Mouse (Mus musculus): ENCODE measurements around the gene Slc25a26. TPM values are rescaled to one million over a fixed set of nuclear protein-coding genes. Genes with fewer than 3 reads are reported as not detected.

Slc25a26 gene
- polyA plus RNA-seq, 1 experiment = 9.1 TPM

GRCm38 (mm10) chr6:94604072-94604471, 103.9 kb downstream of the Slc25a26 start:
- TF ChIP-seq CTCF (IDR thresholded peaks at IDR 0.05; ENCODE audit: borderline replicate concordance, extremely low read depth, insufficient read depth, insufficient read length) = no peak
- TF ChIP-seq POLR2A (IDR thresholded peaks at IDR 0.05; ENCODE audit: borderline replicate concordance, extremely low read depth, insufficient read depth, insufficient read length, poor library complexity, severe bottlenecking) = no peak
- DNase-seq (ENCODE audit: low read depth) = no peak

DNA sequence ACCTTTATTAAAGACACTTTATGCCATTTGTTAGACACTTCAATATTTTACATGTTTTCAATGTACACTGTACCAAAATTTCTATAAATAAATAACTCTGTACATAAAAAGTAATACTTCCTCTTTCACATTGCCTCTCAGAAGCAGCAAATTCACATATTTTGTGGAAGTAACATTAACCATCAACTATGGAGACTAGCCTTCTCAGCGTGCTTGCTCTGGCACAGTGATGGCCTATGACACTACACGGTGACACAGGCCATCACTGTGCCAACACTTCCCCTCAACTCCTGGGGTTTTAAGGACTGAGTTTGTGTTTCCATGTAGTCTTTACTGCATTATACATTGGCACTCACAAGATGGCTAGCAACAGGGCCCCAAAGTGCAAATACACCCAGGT, 104.4 kb downstream of the Slc25a26 start:
- no peak for DNase-seq (ENCODE audit: low read depth)

GRCm38 (mm10) chr6:94613235-94613895, 113.2 kb downstream of the Slc25a26 start:
- no peak for DNase-seq (ENCODE audit: low read depth)
- TF ChIP-seq CTCF (IDR thresholded peaks at IDR 0.05; ENCODE audit: borderline replicate concordance, extremely low read depth, insufficient read depth, insufficient read length) (no peak), POLR2A (IDR thresholded peaks at IDR 0.05; ENCODE audit: borderline replicate concordance, extremely low read depth, insufficient read depth, insufficient read length, poor library complexity, severe bottlenecking) (no peak)

More for the DNA sequence above, 104.4 kb downstream of the Slc25a26 start:
- TF ChIP-seq CTCF (IDR thresholded peaks at IDR 0.05; ENCODE audit: borderline replicate concordance, extremely low read depth, insufficient read depth, insufficient read length) (no peak), POLR2A (IDR thresholded peaks at IDR 0.05; ENCODE audit: borderline replicate concordance, extremely low read depth, insufficient read depth, insufficient read length, poor library complexity, severe bottlenecking) (no peak)

GRCm38 (mm10) chr6:94614346-94614745, 114.2 kb downstream of the Slc25a26 start:
- no peak for DNase-seq (ENCODE audit: low read depth)
- TF ChIP-seq CTCF (IDR thresholded peaks at IDR 0.05; ENCODE audit: borderline replicate concordance, extremely low read depth, insufficient read depth, insufficient read length) (no peak), POLR2A (IDR thresholded peaks at IDR 0.05; ENCODE audit: borderline replicate concordance, extremely low read depth, insufficient read depth, insufficient read length, poor library complexity, severe bottlenecking) (no peak)

- no peak for DNase-seq (ENCODE audit: low read depth)
- TF ChIP-seq POLR2A (IDR thresholded peaks at IDR 0.05; ENCODE audit: borderline replicate concordance, extremely low read depth, insufficient read depth, insufficient read length, poor library complexity, severe bottlenecking) (no peak), CTCF (IDR thresholded peaks at IDR 0.05; ENCODE audit: borderline replicate concordance, extremely low read depth, insufficient read depth, insufficient read length) (no peak)
Measured at GRCm38 (mm10) chr6:94615936-94616335, 115.8 kb downstream of the Slc25a26 start.

GRCm38 (mm10) chr6:94618671-94619070, 118.5 kb downstream of the Slc25a26 start:
- no peak for DNase-seq (ENCODE audit: low read depth)
- TF ChIP-seq CTCF (IDR thresholded peaks at IDR 0.05; ENCODE audit: borderline replicate concordance, extremely low read depth, insufficient read depth, insufficient read length) (no peak), POLR2A (IDR thresholded peaks at IDR 0.05; ENCODE audit: borderline replicate concordance, extremely low read depth, insufficient read depth, insufficient read length, poor library complexity, severe bottlenecking) (no peak)

DNA sequence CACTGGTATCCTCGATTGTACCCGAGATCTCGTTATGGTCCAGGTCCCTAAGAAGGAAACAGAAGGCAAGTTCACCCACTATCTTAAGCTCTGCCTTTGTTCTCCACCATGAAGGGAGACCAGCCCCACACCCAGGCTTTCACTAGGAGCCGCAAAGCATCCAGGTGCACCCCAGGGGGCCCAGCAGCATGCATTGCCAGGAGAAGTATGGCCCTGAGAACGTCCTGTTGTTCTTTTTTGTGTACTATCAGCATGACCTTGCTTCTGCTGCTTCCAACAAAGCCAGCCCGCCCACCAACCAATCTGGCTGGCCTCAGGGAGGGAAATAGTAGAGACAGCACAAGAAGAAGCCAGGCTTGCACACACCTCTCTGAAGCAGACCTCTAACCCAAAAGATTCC, 120.2 kb downstream of the Slc25a26 start:
- DNase-seq (ENCODE audit: low read depth) = no peak
- TF ChIP-seq POLR2A (IDR thresholded peaks at IDR 0.05; ENCODE audit: borderline replicate concordance, extremely low read depth, insufficient read depth, insufficient read length, poor library complexity, severe bottlenecking) (no peak), CTCF (IDR thresholded peaks at IDR 0.05; ENCODE audit: borderline replicate concordance, extremely low read depth, insufficient read depth, insufficient read length) (no peak)

GRCm38 (mm10) chr6:94620801-94621301, 120.7 kb downstream of the Slc25a26 start:
- no peak for TF ChIP-seq CTCF (IDR thresholded peaks at IDR 0.05; ENCODE audit: borderline replicate concordance, extremely low read depth, insufficient read depth, insufficient read length)
- no peak for TF ChIP-seq POLR2A (IDR thresholded peaks at IDR 0.05; ENCODE audit: borderline replicate concordance, extremely low read depth, insufficient read depth, insufficient read length, poor library complexity, severe bottlenecking)
- DNase-seq (ENCODE audit: low read depth) = no peak

DNA sequence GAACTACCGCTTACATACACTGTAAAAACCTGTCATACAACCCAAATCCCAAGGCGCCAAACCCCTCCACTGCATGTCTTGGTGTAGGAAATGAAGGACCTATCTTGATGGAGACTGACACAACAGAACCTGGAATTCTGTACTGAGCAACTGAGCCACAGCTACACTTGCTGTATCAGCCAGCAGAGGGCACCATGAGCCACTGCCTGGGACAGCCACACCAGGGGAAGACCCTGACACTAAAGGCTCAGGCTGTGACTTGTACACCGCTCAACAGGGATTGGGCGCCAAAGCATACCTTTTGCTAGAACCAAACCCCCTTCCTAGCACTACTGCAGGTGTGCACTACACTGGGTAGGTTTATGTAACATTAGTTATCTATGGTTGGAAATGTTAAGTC, 122.9 kb downstream of the Slc25a26 start:
- TF ChIP-seq CTCF (IDR thresholded peaks at IDR 0.05; ENCODE audit: borderline replicate concordance, extremely low read depth, insufficient read depth, insufficient read length) (peak; percentile 88), POLR2A (IDR thresholded peaks at IDR 0.05; ENCODE audit: borderline replicate concordance, extremely low read depth, insufficient read depth, insufficient read length, poor library complexity, severe bottlenecking) (no peak)

GRCm38 (mm10) chr6:94624543-94624942, 124.4 kb downstream of the Slc25a26 start:
- DNase-seq (ENCODE audit: low read depth) = no peak
- TF ChIP-seq CTCF (IDR thresholded peaks at IDR 0.05; ENCODE audit: borderline replicate concordance, extremely low read depth, insufficient read depth, insufficient read length) (no peak), POLR2A (IDR thresholded peaks at IDR 0.05; ENCODE audit: borderline replicate concordance, extremely low read depth, insufficient read depth, insufficient read length, poor library complexity, severe bottlenecking) (no peak)

More for the DNA sequence above, 122.9 kb downstream of the Slc25a26 start:
- peak; percentile 70 for DNase-seq (ENCODE audit: low read depth)

DNA sequence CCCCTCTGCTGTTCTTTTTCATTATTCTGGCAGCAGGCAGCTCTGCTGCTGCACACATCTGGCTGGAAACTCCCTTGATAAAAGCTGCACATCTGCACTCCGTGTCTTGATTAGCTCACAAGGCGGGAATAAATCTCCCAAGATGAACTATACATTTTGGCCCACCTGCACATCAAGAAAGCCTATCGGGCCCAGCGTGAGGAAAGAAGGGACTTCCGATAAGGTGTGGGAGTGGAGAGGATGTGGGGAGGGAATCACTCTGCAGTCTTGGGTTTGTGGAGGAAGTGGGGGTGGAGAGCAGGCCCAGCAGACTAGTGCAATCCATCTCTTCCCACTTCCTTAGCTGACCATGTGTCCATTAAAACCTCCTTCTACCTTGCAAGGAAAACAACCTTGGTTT, 125.8 kb downstream of the Slc25a26 start:
- TF ChIP-seq POLR2A (IDR thresholded peaks at IDR 0.05; ENCODE audit: borderline replicate concordance, extremely low read depth, insufficient read depth, insufficient read length, poor library complexity, severe bottlenecking) (no peak), CTCF (IDR thresholded peaks at IDR 0.05; ENCODE audit: borderline replicate concordance, extremely low read depth, insufficient read depth, insufficient read length) (no peak)
- no peak for DNase-seq (ENCODE audit: low read depth)

GRCm38 (mm10) chr6:94626807-94627206, 126.7 kb downstream of the Slc25a26 start:
- DNase-seq (ENCODE audit: low read depth) = no peak
- no peak for TF ChIP-seq CTCF (IDR thresholded peaks at IDR 0.05; ENCODE audit: borderline replicate concordance, extremely low read depth, insufficient read depth, insufficient read length)
